Mouse (Mus musculus) kidney, embryonic 16.5 days (tissue): ENCODE measurements around the gene Fam161b. TPM values are rescaled to one million over a fixed set of nuclear protein-coding genes. Genes with fewer than 3 reads are reported as not detected.

Experiments used
- polyA plus RNA-seq: library from polyadenylated mRNA; unstranded; fragments of >200 nt; fragmentation: Nextera tagmentation; extraction: Ambion mirVana; gene quantifications from 2 replicates; pipeline ENCODE4 v1.2.1, GENCODE M21; 2015

Fam161b gene
- polyA plus RNA-seq, 1 experiment from 2014 or later, result 4.6 TPM

Other genes starting within 250 kb of the Fam161b start
- 4.2 and 4.8 TPM in 2 replicates for gene Dnal1, start 247.5 kb downstream of the Fam161b start, polyA plus RNA-seq
- gene Pnma1, start 213.3 kb downstream of the Fam161b start, polyA plus RNA-seq, result 1.1 and 1.2 TPM in 2 replicates
- 8.6 and 9.3 TPM in 2 replicates for gene Elmsan1, start 143.0 kb downstream of the Fam161b start, polyA plus RNA-seq
- gene Ptgr2, start 76.6 kb downstream of the Fam161b start, polyA plus RNA-seq, result 32.5 and 34.8 TPM in 2 replicates
- 85.5 and 93.7 TPM in 2 replicates for gene Zfp410, start 45.0 kb downstream of the Fam161b start, polyA plus RNA-seq
- gene Coq6, start 176 bp downstream of the Fam161b start, polyA plus RNA-seq, result 54.3 and 56.0 TPM in 2 replicates
- gene Entpd5, start 47.2 kb upstream of the Fam161b start, polyA plus RNA-seq, result 57.7 and 68.8 TPM in 2 replicates
- gene Bbof1, start 47.2 kb upstream of the Fam161b start, polyA plus RNA-seq, result 1.5 and 2.2 TPM in 2 replicates
- 22.3 and 23.0 TPM in 2 replicates for gene Rnf113a2, start 55.4 kb upstream of the Fam161b start, polyA plus RNA-seq
- 89.2 and 93.4 TPM in 2 replicates for gene Aldh6a1, start 89.2 kb upstream of the Fam161b start, polyA plus RNA-seq
- gene Lin52, start 89.6 kb upstream of the Fam161b start, polyA plus RNA-seq, result 21.7 and 23.7 TPM in 2 replicates
- gene Vsx2, start 207.9 kb upstream of the Fam161b start, polyA plus RNA-seq, result not detected in 2 replicates